Mouse (Mus musculus) hindbrain, embryonic 11.5 days (tissue): Measurements from ENCODE around the gene Rnd3. TPM values are rescaled to one million over a fixed set of nuclear protein-coding genes. Genes with fewer than 3 reads are reported as not detected.

Source experiments
- ATAC-seq: fragments of 200-750 bp; cut with Nextera tagmentation; 2 replicates; pipeline ENCODE4 v1.8.0; 2017; ENCODE audit warnings: mild to moderate bottlenecking, moderate TSS enrichment, moderate library complexity; ENCODE audit not compliant: low FRiP score
- DNase-seq: peaks from one replicate; pipeline ENCODE4 v3.0.0-alpha.2; 2015; ENCODE audit warnings: low spot score
- H3K27ac ChIP-seq: fragments of 300-500 bp; sonication (generic); 2 replicates; pipeline ENCODE4 v1.5.1; 2014; ENCODE audit warnings: mild to moderate bottlenecking, low read depth, low read length
- H3K27me3 ChIP-seq: fragments of 300-500 bp; sonication (generic); 2 replicates; pipeline ENCODE4 v1.6.1; 2014; ENCODE audit warnings: mild to moderate bottlenecking, low read length, moderate library complexity, mixed read lengths; ENCODE audit not compliant: control insufficient read depth, insufficient read depth
- H3K36me3 ChIP-seq: fragments of 300-500 bp; sonication (generic); 2 replicates; pipeline ENCODE4 v1.6.1; 2014; ENCODE audit warnings: mild to moderate bottlenecking, low read length, moderate library complexity, mixed read lengths; ENCODE audit not compliant: control insufficient read depth, insufficient read depth
- H3K4me1 ChIP-seq: fragments of 300-500 bp; sonication (generic); replicated peaks from 2 replicates; pipeline ENCODE4 v1.6.1; 2014; ENCODE audit warnings: low read length, mixed read lengths; ENCODE audit not compliant: control insufficient read depth, insufficient read depth
- H3K4me2 ChIP-seq: fragments of 300-500 bp; sonication (generic); replicated peaks from 2 replicates; pipeline ENCODE4 v1.6.1; 2014; ENCODE audit warnings: mild to moderate bottlenecking, low read depth, low read length
- H3K4me3 ChIP-seq: fragments of 300-500 bp; sonication (generic); 2 replicates; pipeline ENCODE4 v1.5.1; 2014; ENCODE audit warnings: low read depth, low read length
- H3K9ac ChIP-seq: fragments of 300-500 bp; sonication (generic); 2 replicates; pipeline ENCODE4 v1.6.1; 2014; ENCODE audit warnings: low read depth, low read length
- H3K9me3 ChIP-seq: fragments of 300-500 bp; sonication (generic); 2 replicates; pipeline ENCODE4 v1.6.1; 2016; ENCODE audit warnings: low read length; ENCODE audit not compliant: control insufficient read depth
- WGBS: fragments of 180-500 bp; shearing (Covaris S2); extraction: QIAGEN DNeasy Blood & Tissue Kit; methylation state at CpG from one replicate; pipeline ENCODE4 v1.1.7; 2014; 5-methylcytosine and 5-hydroxymethylcytosine counted together
- polyA plus RNA-seq: library from polyadenylated mRNA; unstranded; fragments of >200 nt; fragmentation: Nextera tagmentation; extraction: Ambion mirVana; gene quantifications from 2 replicates; pipeline ENCODE4 v1.2.1, GENCODE M21; 2014

Rnd3 gene
- polyA plus RNA-seq, 1 experiment from 2014 or later: 357 TPM

- WGBS: 60% methylated on average over 9 of the region's 9 CpGs
- DNase-seq (no peak), ATAC-seq (no peak)
- H3K9ac ChIP-seq: no peak overlapping the region
- no peaks in the 10 kb centered on the region for H3K27me3 ChIP-seq
- no peaks in the 10 kb centered on the region for H3K36me3 ChIP-seq
- H3K4me2 ChIP-seq: no peak overlapping the region
- no peaks in the 10 kb centered on the region for H3K9me3 ChIP-seq
- no peak overlapping the region for H3K4me3 ChIP-seq
- no peaks in the 10 kb centered on the region for H3K4me1 ChIP-seq
- H3K27ac ChIP-seq: 0 out of 2 replicates have a peak overlapping the region, but pooled peaks have one; percentile 7
These were observed 48.9 kb downstream of the Rnd3 start for GRCm38 (mm10) chr2:51099987-51100386.

- DNase-seq: no peak
- no peak for ATAC-seq
- Histone ChIP-seq H3K4me3 (no peak overlapping the region), H3K27me3 (no peaks in the 10 kb centered on the region), H3K36me3 (no peaks in the 10 kb centered on the region), H3K9ac (no peak overlapping the region), H3K27ac (no peak overlapping the region), H3K9me3 (no peaks in the 10 kb centered on the region), H3K4me1 (no peaks in the 10 kb centered on the region), H3K4me2 (no peak overlapping the region)
- WGBS: 88% methylated on average over 1 of the region's 1 CpGs
These were observed 49.7 kb downstream of the Rnd3 start for GRCm38 (mm10) chr2:51099240-51099639.

- Histone ChIP-seq H3K4me2 (no peak overlapping the region), H3K27me3 (no peaks in the 10 kb centered on the region), H3K36me3 (no peaks in the 10 kb centered on the region), H3K4me1 (peaks cover 8% of the 10 kb centered on the region; the same call in 1 of the 2 replicates), H3K27ac (peak overlapping the region; percentile 72; the same call in 1 of the 2 replicates), H3K9ac (no peak overlapping the region), H3K4me3 (no peak overlapping the region), H3K9me3 (no peaks in the 10 kb centered on the region)
- DNase-seq (no peak), ATAC-seq (no peak)
- 65% methylated on average over 7 of the region's 7 CpGs for WGBS
These were observed 58.2 kb downstream of the Rnd3 start for GRCm38 (mm10) chr2:51090688-51091087.

- WGBS: 30% methylated on average over 8 of the region's 8 CpGs
- H3K27ac ChIP-seq: peak overlapping the region; percentile 44
- peak; percentile 41; the same call in 1 of the 2 replicates for ATAC-seq
These were observed 58.9 kb downstream of the Rnd3 start for GRCm38 (mm10) chr2:51090049-51090448.

GRCm38 (mm10) chr2:51088843-51089573 is 59.9 kb downstream of the Rnd3 start:
- Histone ChIP-seq H3K4me2 (no peak overlapping the region), H3K9ac (no peak overlapping the region), H3K36me3 (no peaks in the 10 kb centered on the region), H3K27me3 (no peaks in the 10 kb centered on the region), H3K27ac (peak overlapping the region; percentile 61; the same call in 1 of the 2 replicates), H3K4me1 (peaks cover 11% of the 10 kb centered on the region; the same call in 1 of the 2 replicates), H3K4me3 (no peak overlapping the region), H3K9me3 (no peaks in the 10 kb centered on the region)
- DNase-seq: no peak
- ATAC-seq: no peak
- WGBS: 82% methylated on average over 11 of the region's 11 CpGs

More at GRCm38 (mm10) chr2:51090049-51090448, 58.9 kb downstream of the Rnd3 start:
- Histone ChIP-seq H3K27me3 (no peaks in the 10 kb centered on the region), H3K4me3 (no peak overlapping the region), H3K9me3 (no peaks in the 10 kb centered on the region), H3K4me1 (peaks cover 11% of the 10 kb centered on the region; the same call in 1 of the 2 replicates), H3K4me2 (no peak overlapping the region), H3K36me3 (no peaks in the 10 kb centered on the region), H3K9ac (no peak overlapping the region)
- no peak for DNase-seq

- Histone ChIP-seq H3K27ac (peak overlapping the region; percentile 93), H3K9me3 (no peaks in the 10 kb centered on the region), H3K27me3 (no peaks in the 10 kb centered on the region), H3K4me2 (peak overlapping the region; percentile 22; the same call in 1 of the 2 replicates), H3K9ac (peak overlapping the region; percentile 38; the same call in 1 of the 2 replicates), H3K4me1 (peaks cover 11% of the 10 kb centered on the region; the same call in 1 of the 2 replicates), H3K4me3 (no peak overlapping the region), H3K36me3 (no peaks in the 10 kb centered on the region)
- no peak for DNase-seq
- WGBS: 33% methylated on average over 3 of the region's 3 CpGs
- peak; percentile 61 for ATAC-seq
These were observed 60.8 kb downstream of the Rnd3 start for GRCm38 (mm10) chr2:51088123-51088453.

GRCm38 (mm10) chr2:51087307-51088122 is 61.4 kb downstream of the Rnd3 start:
- DNase-seq: peak; percentile 69
- peak overlapping the region; percentile 22; the same call in 1 of the 2 replicates for H3K4me2 ChIP-seq
- peaks cover 11% of the 10 kb centered on the region; the same call in 1 of the 2 replicates for H3K4me1 ChIP-seq
- H3K27ac ChIP-seq: peak overlapping the region; percentile 93
- no peak overlapping the region for H3K4me3 ChIP-seq
- no peaks in the 10 kb centered on the region for H3K27me3 ChIP-seq
- 26% methylated on average over 12 of the region's 12 CpGs for WGBS
- H3K9ac ChIP-seq: peak overlapping the region; percentile 38; the same call in 1 of the 2 replicates
- ATAC-seq: peak; percentile 90
- H3K36me3 ChIP-seq: no peaks in the 10 kb centered on the region
- H3K9me3 ChIP-seq: no peaks in the 10 kb centered on the region

- Histone ChIP-seq H3K4me3 (no peak overlapping the region), H3K9me3 (no peaks in the 10 kb centered on the region), H3K4me1 (peaks cover 14% of the 10 kb centered on the region; the same call in 1 of the 2 replicates), H3K36me3 (no peaks in the 10 kb centered on the region), H3K27ac (peak overlapping the region; percentile 56), H3K4me2 (no peak overlapping the region), H3K9ac (no peak overlapping the region), H3K27me3 (no peaks in the 10 kb centered on the region)
- WGBS: 53% methylated on average over 11 of the region's 11 CpGs
- ATAC-seq (no peak), DNase-seq (no peak)
These were observed 63.8 kb downstream of the Rnd3 start for GRCm38 (mm10) chr2:51085155-51085554.
